Mouse (Mus musculus) hindlimb bud, embryonic 11.5 days (tissue): ENCODE measurements around the gene Fbxw5.

Experiments
- DNase-seq: peaks from one replicate; pipeline ENCODE4 v3.0.0-alpha.2; 2012; ENCODE audit warnings: low read depth, low spot score; ENCODE audit errors: extremely low spot score

The Fbxw5 gene

DNA sequence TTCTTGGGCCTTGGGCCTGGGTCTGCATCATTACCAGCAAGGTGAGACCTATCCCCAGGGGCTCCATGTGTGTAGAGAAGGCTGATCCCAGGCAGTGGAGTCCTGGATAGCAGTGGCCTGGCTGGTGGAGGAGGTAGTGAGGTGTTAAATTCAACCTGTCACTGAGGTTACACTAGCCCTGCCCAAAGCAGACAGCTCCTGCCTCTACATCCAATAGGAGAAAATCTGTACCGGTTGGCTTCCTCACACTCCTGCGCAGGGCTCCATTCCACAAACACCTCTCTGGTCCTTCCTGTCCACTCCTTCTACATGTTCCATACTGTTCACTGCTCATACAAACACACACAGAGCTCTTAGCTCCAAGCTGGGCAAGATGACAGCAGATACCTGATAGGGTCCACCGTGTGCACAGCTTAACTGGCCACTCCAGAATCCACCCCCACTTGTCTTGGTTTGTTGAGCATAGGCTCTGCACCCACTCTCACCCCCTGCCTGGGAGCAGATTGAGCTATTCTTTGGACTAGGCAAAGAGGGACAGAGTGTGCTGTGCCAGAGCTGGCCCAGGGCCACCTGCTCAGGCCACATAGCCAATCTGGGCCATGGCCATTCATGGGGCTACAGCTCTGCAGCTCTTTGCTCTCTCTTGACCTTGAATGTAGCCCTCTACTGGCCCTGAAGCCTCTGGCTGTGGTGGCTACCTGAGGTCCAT, 22.4 kb upstream of the Fbxw5 start:
- no peak for DNase-seq

DNA sequence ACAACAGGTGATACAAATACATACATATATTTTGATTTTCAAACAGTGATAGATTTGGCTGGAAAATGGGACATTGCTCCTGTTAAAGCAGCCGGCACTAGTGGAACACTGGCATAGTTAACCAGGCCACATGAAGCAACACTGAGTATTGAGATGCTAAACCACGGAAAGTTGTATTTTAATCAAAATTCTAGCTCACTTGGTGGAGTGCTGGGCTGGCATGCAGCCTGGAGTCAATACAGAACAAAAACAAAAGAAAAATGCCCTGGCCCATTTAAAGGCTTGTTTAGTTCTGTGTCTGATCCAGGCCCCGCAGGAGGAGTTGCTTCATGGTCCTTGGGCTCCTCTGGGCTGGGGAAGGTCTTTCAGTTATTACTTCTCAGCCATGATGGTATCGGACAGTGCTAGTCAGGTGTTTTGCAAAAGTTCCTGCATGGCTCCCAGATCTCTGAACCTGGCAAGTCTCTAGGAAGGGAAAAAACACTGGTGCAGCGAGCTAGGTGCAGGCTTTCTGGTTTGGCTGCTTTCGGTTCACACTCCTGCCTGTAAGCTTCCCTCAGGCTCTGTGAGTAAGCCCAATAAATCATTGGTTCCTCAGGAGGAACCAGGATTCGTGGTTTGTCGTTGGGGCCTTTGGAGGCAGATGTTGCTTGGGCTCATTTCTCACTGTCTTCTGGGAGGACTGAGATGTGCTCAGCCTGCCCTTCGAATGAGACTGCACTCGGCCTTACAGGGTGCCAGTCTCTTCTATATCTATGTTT, 20.8 kb upstream of the Fbxw5 start:
- no peak for DNase-seq

DNA sequence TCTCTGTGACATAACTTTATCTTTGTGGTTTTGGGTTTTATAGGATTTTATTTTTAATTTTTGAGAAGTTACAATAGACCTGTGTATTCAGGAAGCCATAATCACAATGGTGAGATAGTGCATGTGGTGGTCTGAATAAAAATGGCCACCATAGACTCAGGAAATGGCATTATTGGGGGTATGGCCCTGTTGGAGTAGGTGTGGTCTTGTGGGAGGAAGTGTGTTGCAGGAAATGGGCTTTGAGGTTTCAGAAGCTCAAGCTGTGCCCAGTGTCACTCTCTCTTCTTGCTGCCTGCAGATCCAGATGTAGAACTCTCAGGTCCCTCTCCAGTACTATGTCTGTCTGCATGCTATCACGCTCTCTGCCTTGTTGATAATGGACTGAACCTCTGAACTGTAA, 20.0 kb upstream of the Fbxw5 start:
- DNase-seq = no peak

DNA sequence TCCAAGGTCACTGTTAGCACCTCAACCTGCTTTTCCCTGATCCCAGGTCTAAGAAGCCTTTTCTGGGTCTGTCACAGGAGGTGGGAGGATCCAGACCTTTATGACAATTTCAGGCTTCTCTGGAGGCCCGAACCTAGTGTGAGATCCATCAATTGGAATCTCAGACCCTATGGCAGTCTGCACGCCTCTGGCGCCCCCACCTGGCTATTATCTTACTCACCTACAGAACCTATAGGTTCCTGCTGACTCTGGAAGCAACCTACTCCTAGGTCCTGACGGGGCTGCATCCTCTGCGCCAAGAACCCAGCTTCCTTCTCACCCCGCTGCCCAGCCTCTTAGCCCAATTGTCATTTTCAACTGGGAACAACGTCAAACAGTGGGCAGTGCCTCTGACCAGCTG, 17.6 kb upstream of the Fbxw5 start:
- DNase-seq = no peak

DNA sequence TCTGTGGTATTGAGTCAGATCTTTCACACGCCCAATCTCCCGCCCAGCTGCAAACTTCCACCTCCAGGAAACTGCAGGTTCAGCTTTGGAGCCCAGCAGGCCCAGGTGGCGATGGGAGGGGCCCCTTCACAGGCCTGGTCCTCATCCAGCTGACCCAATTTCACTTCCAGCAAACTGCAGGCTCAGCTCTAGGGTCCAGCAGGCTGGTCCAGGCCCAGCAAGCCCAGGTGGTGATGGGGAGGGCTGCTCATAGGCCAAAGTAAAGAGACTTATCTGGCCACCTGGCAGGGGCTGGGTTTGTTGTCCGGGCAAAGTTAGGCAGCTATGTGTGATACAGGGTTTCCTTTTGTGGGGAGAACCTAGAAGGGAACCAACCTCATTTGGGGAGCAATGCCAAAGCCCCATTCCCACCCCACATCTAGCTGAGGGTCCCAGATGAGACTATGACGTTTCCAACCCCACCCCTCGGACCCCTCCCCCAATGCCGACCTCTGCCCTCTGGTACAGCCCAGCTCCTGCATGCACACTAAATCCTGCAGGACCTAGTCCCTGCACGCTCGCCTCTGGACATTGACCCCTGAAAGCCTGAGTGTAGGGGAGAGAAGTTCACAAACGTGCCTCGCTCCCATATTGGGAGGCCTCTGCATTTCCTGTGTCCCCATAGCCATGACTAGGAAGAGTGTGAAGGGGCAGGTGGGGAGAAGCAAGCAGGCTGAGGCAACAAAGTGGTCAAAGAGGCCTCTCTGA, 15.5 kb upstream of the Fbxw5 start:
- no peak for DNase-seq

DNA sequence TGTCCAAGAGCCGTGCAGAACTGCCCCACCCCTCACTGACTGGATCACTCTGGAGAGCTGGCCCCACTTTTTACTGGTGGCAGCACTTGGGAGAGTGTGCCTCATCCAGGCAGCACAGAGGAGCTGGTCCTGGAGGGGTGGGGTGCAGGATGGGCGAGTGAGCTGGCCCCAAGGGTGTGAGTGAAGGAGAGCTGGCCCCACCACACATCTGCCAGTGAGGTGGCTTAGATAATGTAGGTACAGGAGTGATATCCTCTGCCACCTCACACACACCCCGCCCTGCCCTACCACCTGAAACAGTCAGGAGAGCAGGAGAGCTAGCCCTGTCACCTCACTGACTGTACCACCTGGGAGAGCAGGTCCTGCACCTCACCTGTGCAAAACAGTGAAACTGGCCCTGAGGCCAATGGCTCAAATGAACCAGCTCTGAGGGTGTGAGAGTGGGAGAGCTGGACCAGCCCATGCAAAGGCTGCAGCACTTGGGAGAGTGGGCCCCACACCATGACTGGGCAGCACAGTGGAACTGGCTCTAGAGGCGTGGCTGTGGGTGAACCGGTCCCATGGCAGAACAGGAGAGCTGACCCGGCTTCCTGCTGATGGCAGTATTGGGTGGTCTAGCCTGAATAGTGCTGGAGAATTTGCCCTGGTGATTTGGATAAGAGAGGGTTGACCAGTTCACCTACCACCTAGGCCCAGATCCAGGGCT, 12.4 kb upstream of the Fbxw5 start:
- DNase-seq = no peak

DNA sequence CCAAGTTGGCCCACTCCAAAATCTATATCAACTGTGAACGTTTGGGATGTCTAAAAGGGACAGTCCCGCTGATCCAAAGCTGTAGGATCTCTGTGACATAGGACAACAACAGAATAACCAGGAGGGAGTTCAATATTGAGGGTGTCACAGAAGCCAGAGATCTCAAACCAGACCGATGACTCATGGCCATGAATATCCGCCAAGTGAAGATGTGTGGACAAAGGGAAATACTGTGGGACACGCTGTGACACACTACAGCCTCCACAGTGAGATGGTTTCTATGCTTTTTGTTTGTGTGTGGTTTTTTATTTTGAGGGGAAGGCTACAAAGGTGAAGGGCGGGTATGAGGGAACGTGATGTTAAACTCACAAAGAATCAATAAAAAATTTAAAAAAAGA, 11.9 kb upstream of the Fbxw5 start:
- DNase-seq = no peak

DNA sequence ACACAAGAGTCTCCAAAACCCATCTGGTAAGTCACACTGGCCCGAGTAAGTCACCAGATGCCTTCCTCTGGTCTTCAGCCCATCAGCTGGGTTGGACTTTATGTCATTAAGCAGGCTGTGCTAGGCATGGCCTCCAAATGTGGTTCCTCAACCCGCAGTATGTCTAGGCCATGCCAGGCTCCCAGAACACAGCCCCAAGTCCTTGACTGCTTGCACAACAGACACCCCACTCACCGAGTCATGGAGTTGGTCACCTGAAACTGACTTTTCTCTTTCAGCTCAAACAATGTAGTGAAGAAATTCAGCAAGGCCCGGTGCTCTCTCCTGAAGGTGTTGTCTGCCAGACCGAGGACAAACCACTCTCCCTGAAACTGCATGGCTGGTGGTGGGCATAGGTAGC, 7.6 kb upstream of the Fbxw5 start:
- no peak for DNase-seq

DNA sequence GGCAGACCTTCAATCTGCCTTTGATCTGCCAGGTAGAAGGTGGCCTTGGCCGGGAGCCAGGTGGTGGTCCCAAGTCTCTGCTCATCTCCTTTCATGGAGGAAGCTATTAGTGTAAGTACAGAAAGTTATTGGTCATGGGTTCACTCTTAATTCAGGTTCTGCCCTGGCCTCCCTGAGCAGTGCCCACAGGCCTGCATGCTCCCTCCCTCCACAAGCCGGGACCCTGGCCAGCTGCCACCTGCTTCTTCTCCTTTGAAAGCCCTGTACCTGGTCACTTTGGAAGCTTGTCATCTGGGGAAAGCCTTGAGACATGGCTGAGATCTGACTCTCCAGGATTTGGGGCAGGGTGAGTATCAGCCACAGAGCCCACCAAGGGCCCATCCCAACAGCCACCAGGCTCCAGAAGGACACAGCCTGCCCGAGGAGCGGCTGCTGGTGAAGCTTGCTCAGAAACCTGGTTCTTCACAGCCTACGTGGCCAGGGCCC, 7.0 kb upstream of the Fbxw5 start, which contains the start of gene Lcn12:
Lcn12 (minus strand) TSS at position 436 of the 486 bp plus-strand sequence.
- DNase-seq = no peak

DNA sequence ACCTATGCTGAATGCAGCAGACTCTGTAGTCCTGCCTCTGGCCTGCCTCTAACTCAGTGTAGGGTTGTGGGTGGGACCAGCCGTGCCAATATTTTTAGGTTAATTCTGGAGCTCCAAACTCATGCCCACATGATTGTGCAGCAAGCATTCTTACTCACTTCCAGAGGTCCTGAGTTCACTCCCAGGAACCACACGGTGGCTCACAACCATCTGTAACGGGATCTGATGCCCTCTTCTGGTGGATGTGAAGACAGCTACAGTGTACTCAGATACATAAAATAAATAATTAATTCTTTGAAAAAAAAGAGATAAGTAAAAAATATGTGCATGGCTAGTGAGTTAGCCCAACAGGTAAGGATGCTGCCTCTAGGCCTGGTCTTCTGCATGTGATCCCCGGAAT, 4.1 kb upstream of the Fbxw5 start:
- no peak for DNase-seq

DNA sequence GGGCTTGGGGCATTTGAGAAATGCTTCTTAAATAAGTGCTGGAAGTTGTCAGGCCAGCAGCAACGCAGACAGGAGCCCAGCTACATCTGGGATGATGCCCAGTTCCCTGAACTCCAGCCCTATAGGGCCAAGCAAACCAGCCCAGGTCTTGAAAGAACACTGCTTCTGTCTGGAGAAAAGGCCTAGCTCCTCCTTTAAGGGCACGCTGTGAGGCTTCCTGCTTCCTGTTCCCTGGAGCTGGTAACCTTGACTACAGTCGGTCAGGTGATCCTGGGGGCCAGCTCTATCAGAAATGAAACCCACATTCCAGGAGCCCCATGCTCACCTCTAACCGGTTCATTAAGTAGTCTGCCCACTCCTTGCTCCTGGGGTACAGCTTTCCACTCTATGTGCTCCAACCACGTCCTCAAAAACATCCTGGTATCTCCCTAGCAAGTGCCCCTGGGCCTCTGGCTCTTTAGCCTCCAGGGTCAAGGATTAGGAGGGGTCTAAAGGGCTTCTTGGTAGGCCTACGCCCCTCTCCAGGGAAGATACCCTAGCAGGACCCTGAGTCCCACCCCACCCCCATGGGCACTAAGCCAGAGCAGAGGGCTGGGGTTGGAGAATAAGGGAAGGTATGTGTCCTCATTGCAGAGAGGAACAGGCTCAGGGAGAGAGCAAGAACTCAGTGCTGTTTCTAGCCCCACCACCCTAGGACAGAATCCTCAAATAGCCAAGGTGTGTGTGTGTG, 2.5 kb upstream of the Fbxw5 start:
- DNase-seq = no peak

DNA sequence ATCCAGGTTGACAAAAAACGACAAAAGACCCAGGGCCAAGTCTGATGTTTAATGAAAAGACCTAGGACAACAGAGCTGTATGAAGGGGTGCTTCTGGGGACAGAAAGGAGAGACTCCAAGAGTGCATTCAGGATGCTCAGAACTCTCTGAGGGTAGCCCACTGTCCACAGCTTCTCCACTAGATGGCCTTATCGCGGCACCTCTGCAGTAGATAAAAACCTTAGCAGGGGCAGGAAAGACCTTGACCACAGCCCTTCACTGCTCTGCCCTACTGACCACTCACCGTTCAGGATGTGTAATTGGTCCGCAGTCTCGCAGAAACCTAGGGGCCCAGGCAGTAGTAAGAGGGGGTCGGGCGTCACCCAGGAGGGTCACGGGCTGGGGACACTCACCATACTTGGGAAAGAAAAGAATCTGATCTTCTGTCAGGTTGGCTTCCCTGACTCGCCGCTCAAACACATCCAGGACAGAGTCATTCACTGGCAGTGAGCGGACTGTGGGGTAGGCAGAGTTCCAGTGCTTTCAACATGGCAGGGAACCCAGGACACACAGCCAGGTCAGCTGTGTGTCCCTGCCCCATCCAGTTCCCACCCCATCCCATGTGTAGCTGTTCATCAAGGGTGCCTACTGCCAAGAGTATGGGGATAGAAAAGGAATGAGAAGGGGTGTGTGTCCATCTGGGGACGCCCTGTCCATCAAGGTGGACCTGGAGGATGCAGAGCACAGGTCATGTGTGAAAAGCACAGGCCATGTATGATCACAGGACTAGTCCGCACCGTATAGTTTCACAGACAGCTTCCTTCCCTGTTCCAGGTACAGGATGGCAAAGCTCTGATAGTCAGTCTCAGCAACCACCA, 1.7 kb upstream of the Fbxw5 start:
- DNase-seq = no peak

DNA sequence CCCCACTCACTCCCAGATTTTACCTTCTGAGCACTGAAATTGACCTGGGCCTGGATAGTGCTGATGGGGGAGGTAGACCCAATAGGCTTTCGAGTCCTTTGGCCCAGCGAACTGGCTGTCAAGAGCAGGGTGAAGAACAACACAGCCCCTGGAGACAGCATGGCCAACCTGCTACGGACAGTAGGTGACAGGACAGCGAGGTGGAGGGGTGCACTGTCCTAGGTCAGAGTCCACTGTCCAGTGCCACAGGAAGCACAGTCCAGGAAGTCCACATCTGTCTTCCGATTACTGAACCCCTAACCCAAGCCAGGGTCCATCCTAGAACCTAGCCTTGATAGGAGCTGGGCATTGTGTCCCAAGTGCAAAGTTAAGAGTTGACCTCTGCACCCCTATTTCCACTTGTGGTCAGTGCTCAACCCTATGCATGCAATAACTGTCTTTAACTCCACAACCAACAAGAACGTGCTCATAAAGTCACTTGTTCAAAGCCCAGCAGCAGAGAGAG, 427 bp upstream of the Fbxw5 start:
- DNase-seq = no peak

DNA sequence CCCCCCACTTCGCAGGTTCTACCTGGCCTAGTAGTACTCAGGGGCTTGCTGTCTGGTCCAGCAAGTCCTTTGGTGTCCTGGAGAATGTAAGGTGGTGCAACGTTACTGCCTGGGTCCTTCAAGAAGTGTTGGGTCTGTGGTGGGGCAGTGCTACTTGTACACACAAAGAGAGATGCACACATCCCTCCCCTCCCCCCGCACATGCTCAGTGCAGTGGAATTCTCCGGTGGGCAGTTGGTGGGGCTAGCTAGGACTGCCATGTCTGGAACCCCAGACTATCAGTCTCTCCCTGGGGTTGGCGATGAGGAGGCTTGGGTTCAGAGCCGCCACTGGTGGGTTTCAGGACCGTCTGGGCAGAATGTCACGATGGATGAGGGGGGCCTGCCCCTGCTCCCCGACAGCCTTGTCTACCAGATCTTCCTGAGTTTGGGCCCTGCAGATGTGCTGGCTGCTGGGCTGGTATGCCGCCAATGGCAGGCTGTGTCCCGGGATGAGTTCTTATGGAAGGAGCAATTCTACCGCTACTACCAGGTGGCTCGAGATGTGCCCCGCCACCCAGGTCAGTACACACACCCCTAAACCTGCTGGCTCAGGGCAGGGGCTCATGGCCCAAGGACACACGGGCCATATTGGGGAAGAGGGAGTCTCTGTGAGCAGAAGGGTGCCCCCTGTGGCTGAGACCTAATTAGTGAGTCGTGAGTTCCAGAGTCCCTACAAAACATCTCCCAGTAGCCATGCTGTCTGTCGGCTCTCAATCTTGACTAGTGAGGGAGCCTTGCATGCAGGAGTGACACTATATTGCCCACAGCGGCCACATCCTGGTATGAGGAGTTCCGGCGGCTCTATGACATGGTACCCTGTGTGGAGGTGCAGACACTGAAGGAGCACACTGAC, 1.3 kb downstream of the Fbxw5 start, which contains the start of gene C8g:
C8g (minus strand) TSS at position 127 of the 894 bp plus-strand sequence.
- DNase-seq = no peak

DNA sequence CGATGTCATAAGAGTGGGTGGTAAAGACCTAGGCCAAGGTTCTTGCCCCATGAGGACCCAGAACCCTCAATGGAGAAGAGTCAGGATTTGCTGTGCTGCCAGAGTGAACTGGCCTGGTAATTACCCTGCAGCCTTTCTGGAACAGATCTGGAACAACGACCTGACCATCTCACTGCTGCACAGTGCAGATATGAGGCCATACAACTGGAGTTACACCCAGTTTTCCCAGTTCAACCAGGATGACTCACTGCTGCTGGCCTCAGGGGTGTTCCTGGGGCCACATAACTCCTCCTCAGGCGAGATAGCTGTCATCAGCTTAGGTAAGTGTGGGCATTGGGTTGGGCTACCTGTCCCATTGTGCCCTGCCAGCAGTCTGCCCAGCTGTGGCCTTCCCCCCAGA, 2.2 kb downstream of the Fbxw5 start:
- no peak for DNase-seq

DNA sequence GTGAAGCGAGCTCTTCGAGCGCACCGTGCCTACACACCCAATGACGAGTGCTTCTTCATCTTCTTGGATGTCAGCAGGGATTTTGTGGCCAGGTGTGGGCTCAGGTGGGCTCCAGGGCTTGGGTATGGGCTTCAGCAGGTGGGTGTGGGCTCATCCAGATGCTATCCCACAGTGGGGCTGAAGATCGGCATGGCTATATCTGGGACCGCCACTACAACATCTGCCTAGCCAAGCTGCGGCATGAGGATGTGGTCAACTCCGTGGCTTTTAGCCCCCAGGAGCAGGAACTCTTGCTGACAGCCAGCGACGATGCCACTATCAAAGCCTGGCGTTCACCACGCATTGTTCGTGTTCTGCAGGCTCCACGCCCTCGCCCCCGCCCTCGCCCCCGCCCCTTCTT, 4.0 kb downstream of the Fbxw5 start:
- no peak for DNase-seq

DNA sequence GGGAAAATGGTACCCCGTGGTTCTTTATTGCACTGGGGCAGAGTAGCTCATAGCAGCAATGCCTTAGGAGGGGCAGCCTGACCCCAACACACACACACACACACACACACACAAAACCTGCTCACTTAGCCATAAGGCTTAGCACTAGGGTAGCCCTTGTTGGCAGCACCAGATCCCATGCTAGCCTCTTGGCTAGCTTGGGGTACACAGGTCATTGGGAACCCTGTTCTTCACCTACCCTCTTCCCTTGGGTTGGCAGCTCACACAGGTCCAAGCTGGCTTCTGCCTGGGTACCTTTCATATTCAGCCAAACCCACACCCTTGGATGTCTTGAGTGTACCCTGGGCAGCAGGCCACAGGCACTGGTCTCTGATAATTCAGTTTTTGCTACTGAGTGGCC, 4.5 kb downstream of the Fbxw5 start:
- DNase-seq = no peak

DNA sequence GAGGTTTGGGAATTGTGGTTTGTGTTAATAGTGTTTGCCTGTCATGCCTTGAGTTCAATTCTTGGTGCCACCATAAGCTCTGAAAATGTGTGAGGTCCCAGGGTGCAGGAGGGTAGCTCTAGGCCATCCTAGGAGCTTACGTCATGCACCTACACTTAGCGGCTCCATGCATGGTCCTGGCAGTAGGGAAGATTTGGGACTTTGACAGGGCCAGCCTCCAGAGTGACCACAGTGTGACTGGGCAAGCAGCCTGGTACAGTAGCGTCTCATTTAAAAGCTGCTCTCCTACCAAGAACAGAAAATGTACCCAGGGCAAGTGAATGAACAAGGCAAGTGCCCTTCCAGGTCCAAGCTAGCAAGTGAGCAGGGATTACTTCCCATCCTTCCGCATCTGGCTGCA, 5.3 kb downstream of the Fbxw5 start:
- DNase-seq = no peak
